In genomic region chr11:20646986-20647726, GRCm38 (mm10) we compare ENCODE assay signal across 10 mouse cellular contexts.
A peak's percentile ranks its signal among the peaks of the same experiment; 100 is the strongest.
DNase-seq lines count a peak whose midpoint lies in the region; ATAC-seq and TF ChIP-seq lines count a peak whose summit lies in the region.
"Had no signal": no experiment of that assay in that cellular context is flagged by ENCODE, and none has a peak within 500 bp of the region (broad histone marks: within the 10 kb centered on the region; RNA-seq: fewer than 3 reads in every experiment).

No protein-coding gene starts in this region.

- TF ChIP-seq CTCF in kidney, postnatal 0 days (IDR thresholded peaks at IDR 0.05; ENCODE audit: low read depth) = no peak

- WGBS in kidney, postnatal 0 days = 24% methylated on average over 10 of the region's 10 CpGs
- WGBS in embryonic facial prominence, embryonic 11.5 days = 34% methylated on average over 10 of the region's 10 CpGs
- 18% methylated on average over 10 of the region's 10 CpGs for WGBS in forebrain, embryonic 13.5 days
- WGBS in midbrain, embryonic 15.5 days = 16% methylated on average over 10 of the region's 10 CpGs

- ATAC-seq in kidney, postnatal 0 days (replicated peaks; ENCODE audit: low FRiP score, low read depth) = 0 out of 2 replicates have a peak, but pooled peaks have one; percentile 21
- ATAC-seq in embryonic facial prominence, embryonic 11.5 days (replicated peaks; ENCODE audit: insufficient number of reproducible peaks, low FRiP score, low TSS enrichment, low read depth) = no peak
- no peak for ATAC-seq in forebrain, embryonic 13.5 days
- ATAC-seq in midbrain, embryonic 15.5 days (replicated peaks) = 0 out of 2 replicates have a peak, but pooled peaks have one; percentile 28

- H3K9ac ChIP-seq in kidney, postnatal 0 days (ENCODE audit: low read depth, low read length) = no peak overlapping the region
- no peak overlapping the region for H3K9ac ChIP-seq in embryonic facial prominence, embryonic 11.5 days (replicated peaks; ENCODE audit: low read length)
- no peak overlapping the region for H3K9ac ChIP-seq in forebrain, embryonic 13.5 days
- no peak overlapping the region for H3K9ac ChIP-seq in midbrain, embryonic 15.5 days
- H3K9ac ChIP-seq: neural tube, embryonic 12.5 days had no signal

- no peak overlapping the region for H3K4me3 ChIP-seq in kidney, postnatal 0 days (replicated peaks; ENCODE audit: low read depth, low read length)
- no peak overlapping the region for H3K4me3 ChIP-seq in embryonic facial prominence, embryonic 11.5 days (ENCODE audit: low read depth, low read length)
- no peak overlapping the region for H3K4me3 ChIP-seq in forebrain, embryonic 13.5 days
- no peak overlapping the region for H3K4me3 ChIP-seq in midbrain, embryonic 15.5 days
- H3K4me3 ChIP-seq: neural tube, embryonic 12.5 days had no signal

- peak overlapping the region; percentile 48 for H3K27ac ChIP-seq in kidney, postnatal 0 days
- H3K27ac ChIP-seq in embryonic facial prominence, embryonic 11.5 days (replicated peaks; ENCODE audit: low read depth, low read length) = 0 out of 2 replicates have a peak overlapping the region, but pooled peaks have one; percentile 16
- no peak overlapping the region for H3K27ac ChIP-seq in forebrain, embryonic 13.5 days
- H3K27ac ChIP-seq in midbrain, embryonic 15.5 days = no peak overlapping the region
- H3K27ac ChIP-seq: neural tube, embryonic 12.5 days had no signal

- no peaks in the 10 kb centered on the region for H3K9me3 ChIP-seq in kidney, postnatal 0 days (replicated peaks; ENCODE audit: low read length)
- H3K9me3 ChIP-seq in embryonic facial prominence, embryonic 11.5 days (replicated peaks; ENCODE audit: control insufficient read depth, low read length) = no peaks in the 10 kb centered on the region
- no peaks in the 10 kb centered on the region for H3K9me3 ChIP-seq in forebrain, embryonic 13.5 days (replicated peaks)
- no peaks in the 10 kb centered on the region for H3K9me3 ChIP-seq in midbrain, embryonic 15.5 days
- H3K9me3 ChIP-seq: neural tube, embryonic 12.5 days had no signal

- no peaks in the 10 kb centered on the region for H3K27me3 ChIP-seq in kidney, postnatal 0 days (ENCODE audit: insufficient read depth, low read length)
- no peaks in the 10 kb centered on the region for H3K27me3 ChIP-seq in embryonic facial prominence, embryonic 11.5 days (ENCODE audit: control insufficient read depth, insufficient read depth, low read length)
- no peaks in the 10 kb centered on the region for H3K27me3 ChIP-seq in forebrain, embryonic 13.5 days
- no peaks in the 10 kb centered on the region for H3K27me3 ChIP-seq in midbrain, embryonic 15.5 days (replicated peaks)
- H3K27me3 ChIP-seq: neural tube, embryonic 12.5 days had no signal

- DNase-seq in kidney, postnatal 0 days (ENCODE audit: low spot score) = peak; percentile 32
- no peak for DNase-seq in kidney, adult 8-10 months
- DNase-seq in embryonic facial prominence, embryonic 11.5 days (ENCODE audit: low spot score) = peak; percentile 43
- DNase-seq in thymus, postnatal 10 days (ENCODE audit: low spot score in 2 of 2) = no peak
- no peak for DNase-seq in frontal cortex, postnatal 36 days (ENCODE audit: low spot score in 2 of 2)
- DNase-seq: cerebellum, postnatal 10 days; layer of hippocampus, postnatal 36 days had no signal

- H3K4me2 ChIP-seq in kidney, postnatal 0 days (ENCODE audit: low read length) = no peak overlapping the region
- no peak overlapping the region for H3K4me2 ChIP-seq in embryonic facial prominence, embryonic 11.5 days (ENCODE audit: low read depth, low read length)
- H3K4me2 ChIP-seq in forebrain, embryonic 13.5 days = 0 out of 2 replicates have a peak overlapping the region, but pooled peaks have one; percentile 2
- H3K4me2 ChIP-seq in midbrain, embryonic 15.5 days = no peak overlapping the region
- H3K4me2 ChIP-seq: neural tube, embryonic 12.5 days had no signal

- H3K4me1 ChIP-seq in kidney, postnatal 0 days (replicated peaks; ENCODE audit: insufficient read depth, low read length) = peaks cover 23% of the 10 kb centered on the region
- peaks cover 3% of the 10 kb centered on the region for H3K4me1 ChIP-seq in embryonic facial prominence, embryonic 11.5 days (ENCODE audit: control insufficient read depth, insufficient read depth, low read length)
- peaks cover 82% of the 10 kb centered on the region for H3K4me1 ChIP-seq in forebrain, embryonic 13.5 days
- H3K4me1 ChIP-seq in midbrain, embryonic 15.5 days = peaks cover 55% of the 10 kb centered on the region

- peaks cover 11% of the 10 kb centered on the region for H3K36me3 ChIP-seq in kidney, postnatal 0 days (ENCODE audit: insufficient read depth, low read length)
- no peaks in the 10 kb centered on the region for H3K36me3 ChIP-seq in embryonic facial prominence, embryonic 11.5 days (replicated peaks; ENCODE audit: control insufficient read depth, insufficient read depth, low read depth, low read length)
- peaks cover 9% of the 10 kb centered on the region for H3K36me3 ChIP-seq in forebrain, embryonic 13.5 days (ENCODE audit: poor library complexity, severe bottlenecking)
- H3K36me3 ChIP-seq in midbrain, embryonic 15.5 days (replicated peaks) = no peaks in the 10 kb centered on the region

Comparison
In these comparisons a context has a peak if more than half of its experiments do, and no peak if none do; other contexts are left out.
1. DNase-seq: peak in kidney, postnatal 0 days (single experiment) and embryonic facial prominence, embryonic 11.5 days (single experiment); none in kidney, adult 8-10 months (0 of 2), thymus, postnatal 10 days (0 of 2) and frontal cortex, postnatal 36 days (0 of 2).
2. ATAC-seq: peak in kidney, postnatal 0 days (single experiment) and midbrain, embryonic 15.5 days (single experiment); none in embryonic facial prominence, embryonic 11.5 days (single experiment) and forebrain, embryonic 13.5 days (single experiment).
3. H3K27ac ChIP-seq: peak in kidney, postnatal 0 days (single experiment) and embryonic facial prominence, embryonic 11.5 days (single experiment); none in forebrain, embryonic 13.5 days (single experiment) and midbrain, embryonic 15.5 days (single experiment).